Mouse (Mus musculus) G1E (cell line): ENCODE data around the gene Pcmt1. TPM values are rescaled to one million over a fixed set of nuclear protein-coding genes. Genes with fewer than 3 reads are reported as not detected.
A peak's percentile ranks its signal among the peaks of the same experiment; 100 is the strongest.

ENCODE experiments used
- ATAC-seq: 2 replicates; pipeline ENCODE4 v1.8.0; 2016; ENCODE audit warnings: mild to moderate bottlenecking; ENCODE audit not compliant: insufficient number of reproducible peaks, poor library complexity, low FRiP score, severe bottlenecking; ENCODE audit errors: extremely low read depth
- DNase-seq: peaks from one replicate; pipeline ENCODE4 v3.0.0; 2012; ENCODE audit warnings: low spot score
- H3K27me3 ChIP-seq: 2 replicates; pipeline ENCODE4 v1.6.1; 2012; ENCODE audit warnings: mild to moderate bottlenecking, low read length, inconsistent platforms; ENCODE audit not compliant: insufficient read depth
- H3K36me3 ChIP-seq: replicated peaks from 2 replicates; pipeline ENCODE3; 2012; ENCODE audit warnings: mild to moderate bottlenecking, inconsistent platforms
- H3K4me1 ChIP-seq: 2 replicates; pipeline ENCODE4 v1.6.1; 2012; ENCODE audit warnings: low read depth, low read length, inconsistent platforms, mixed read lengths; ENCODE audit not compliant: insufficient read depth
- H3K4me3 ChIP-seq: 2 replicates; pipeline ENCODE4 v1.5.1; 2012; ENCODE audit warnings: low read depth, mild to moderate bottlenecking, inconsistent platforms, low read length, moderate library complexity, mixed read lengths
- H3K9me3 ChIP-seq: replicated peaks from 2 replicates; pipeline ENCODE4 v1.6.1; 2012; ENCODE audit warnings: inconsistent platforms
- CTCF ChIP-seq: IDR thresholded peaks from 2 replicates; pipeline ENCODE4 v1.5.1; 2012; ENCODE audit warnings: low read depth, low read length, inconsistent platforms, mixed read lengths
- GATA1 ChIP-seq: IDR thresholded peaks from 2 replicates; pipeline ENCODE4 v1.6.1; 2012; ENCODE audit warnings: borderline replicate concordance, low read length, inconsistent platforms, mixed read lengths
- GATA2 ChIP-seq: IDR thresholded peaks from 2 replicates; pipeline ENCODE4 v1.6.1; 2012; ENCODE audit warnings: low read depth, low read length, inconsistent platforms, borderline replicate concordance
- POLR2AphosphoS5 ChIP-seq: IDR thresholded peaks from 2 replicates; pipeline ENCODE4 v1.6.1; 2012; ENCODE audit warnings: low read depth, low read length, inconsistent platforms; ENCODE audit not compliant: insufficient replicate concordance
- TAL1 ChIP-seq: conservative IDR thresholded peaks from 2 replicates; pipeline ENCODE4 v1.6.1; 2012; ENCODE audit warnings: low read depth, low read length, inconsistent platforms, mixed read lengths
- polyA plus RNA-seq: library from polyadenylated mRNA; stranded (reverse); fragments of >175 nt; gene quantifications from 2 replicates; pipeline ENCODE4 v1.2.3, GENCODE M21; 2012
- total RNA-seq, 2 experiments: library from RNA; stranded (forward) in 1 of 2; stranded (reverse) in 1 of 2; fragments of 200-1000 nt in 1 of 2; fragments of >200 nt in 1 of 2; fragmentation: Nextera tagmentation in 1 of 2; gene quantifications; 2 replicates each; pipeline ENCODE4 v1.2.3; 2014 to 2017

Gene Pcmt1
- total and polyA plus RNA-seq, 3 experiments: 55.8 to 117 (median 79.0) TPM

GRCm38 (mm10) chr10:7710121-7710520, 29.2 kb upstream of the Pcmt1 start:
- Histone ChIP-seq H3K27me3 (no peaks in the 10 kb centered on the region), H3K9me3 (no peaks in the 10 kb centered on the region), H3K4me3 (no peak overlapping the region), H3K36me3 (peaks cover 84% of the 10 kb centered on the region), H3K4me1 (peaks cover 3% of the 10 kb centered on the region)
- TF ChIP-seq POLR2AphosphoS5 (no peak), CTCF (no peak), GATA1 (no peak), TAL1 (no peak), GATA2 (no peak)
- no peak for ATAC-seq
- no peak for DNase-seq

GRCm38 (mm10) chr10:7702586-7702985, 21.6 kb upstream of the Pcmt1 start:
- Histone ChIP-seq H3K9me3 (no peaks in the 10 kb centered on the region), H3K27me3 (no peaks in the 10 kb centered on the region), H3K36me3 (peaks cover 92% of the 10 kb centered on the region), H3K4me3 (no peak overlapping the region), H3K4me1 (0 out of 2 replicates have a peak, but pooled peaks cover 3% of the 10 kb centered on the region)
- TF ChIP-seq GATA2 (no peak), TAL1 (no peak), POLR2AphosphoS5 (no peak), GATA1 (no peak), CTCF (no peak)
- no peak for ATAC-seq
- DNase-seq: no peak

DNA sequence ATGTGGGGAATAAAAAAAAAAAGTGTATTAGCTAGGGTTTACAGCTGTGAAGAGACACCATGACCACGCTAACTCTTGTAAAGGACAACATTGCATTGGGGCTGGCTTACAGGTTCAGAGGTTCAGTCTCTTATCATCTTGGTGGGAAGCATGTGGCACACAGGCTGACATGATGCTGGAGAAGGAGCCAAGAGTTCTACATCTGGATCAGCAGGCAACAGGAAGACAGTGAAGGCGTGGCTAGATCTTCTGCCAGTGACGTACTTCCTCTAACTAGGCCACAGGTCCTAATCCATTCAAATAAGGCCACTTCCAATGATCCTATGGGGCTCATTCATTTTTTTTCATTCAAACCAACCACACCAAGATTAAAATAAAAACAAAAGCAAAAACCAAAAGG, 19.2 kb upstream of the Pcmt1 start:
- peaks cover 89% of the 10 kb centered on the region for H3K36me3 ChIP-seq
- no peak overlapping the region for H3K4me3 ChIP-seq
- DNase-seq: no peak
- H3K27me3 ChIP-seq: no peaks in the 10 kb centered on the region
- TF ChIP-seq CTCF (no peak), GATA1 (no peak), GATA2 (no peak)
- no peak for ATAC-seq
- no peaks in the 10 kb centered on the region for H3K9me3 ChIP-seq
- 0 out of 2 replicates have a peak, but pooled peaks cover 3% of the 10 kb centered on the region for H3K4me1 ChIP-seq

GRCm38 (mm10) chr10:7695286-7695685, 14.3 kb upstream of the Pcmt1 start:
- H3K36me3 ChIP-seq: peaks cover 86% of the 10 kb centered on the region
- ATAC-seq (no peak; the same call in 1 of the 2 replicates), DNase-seq (no peak)
- H3K4me1 ChIP-seq: no peaks in the 10 kb centered on the region
- no peaks in the 10 kb centered on the region for H3K9me3 ChIP-seq
- H3K27me3 ChIP-seq: no peaks in the 10 kb centered on the region
- H3K4me3 ChIP-seq: no peak overlapping the region
- no peak for TF ChIP-seq CTCF

DNA sequence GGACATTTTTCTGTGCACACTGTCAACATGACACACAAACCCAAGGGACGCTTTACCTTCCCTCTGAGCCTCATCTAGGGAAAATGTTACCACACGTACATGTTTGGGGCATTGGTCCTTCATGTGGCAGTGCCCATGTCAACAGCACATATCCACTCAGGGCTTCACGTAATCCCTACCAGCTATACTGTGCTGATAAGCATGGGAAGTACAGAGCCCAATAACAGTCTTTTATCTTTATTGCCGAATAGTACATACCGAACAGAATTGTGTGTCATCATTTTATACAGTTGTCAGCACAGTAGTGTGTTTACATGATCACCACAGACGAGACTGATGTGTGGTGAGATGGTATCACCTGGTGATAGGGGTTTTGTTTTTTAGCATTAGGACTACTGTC, 6.0 kb upstream of the Pcmt1 start:
- no peaks in the 10 kb centered on the region for H3K9me3 ChIP-seq
- no peaks in the 10 kb centered on the region for H3K27me3 ChIP-seq
- DNase-seq: no peak
- H3K4me3 ChIP-seq: no peak overlapping the region
- H3K36me3 ChIP-seq: peaks cover 59% of the 10 kb centered on the region
- no peak for ATAC-seq
- peaks cover 33% of the 10 kb centered on the region for H3K4me1 ChIP-seq
- TF ChIP-seq GATA1 (no peak), CTCF (no peak), GATA2 (no peak), POLR2AphosphoS5 (no peak), TAL1 (no peak)

- Histone ChIP-seq H3K4me1 (peaks cover 51% of the 10 kb centered on the region), H3K27me3 (no peaks in the 10 kb centered on the region), H3K4me3 (peak overlapping the region; percentile 87), H3K9me3 (no peaks in the 10 kb centered on the region), H3K36me3 (peaks cover 51% of the 10 kb centered on the region)
- DNase-seq (no peak), ATAC-seq (no peak)
- TF ChIP-seq GATA2 (no peak), CTCF (no peak), GATA1 (no peak), TAL1 (no peak), POLR2AphosphoS5 (no peak)
These were observed 1.3 kb upstream of the Pcmt1 start for GRCm38 (mm10) chr10:7682249-7682648.
